Mouse (Mus musculus) cerebellum, adult 2 months (tissue): ENCODE results near the gene Enpp3.
A peak's percentile ranks its signal among the peaks of the same experiment; 100 is the strongest.

ENCODE experiments used
- CTCF ChIP-seq: fragments of 200-500 bp; IDR thresholded peaks from 2 replicates; pipeline ENCODE4 v1.5.1; 2011; ENCODE audit warnings: low read depth, mild to moderate bottlenecking, control low read depth, low read length, moderate library complexity, borderline replicate concordance; ENCODE audit not compliant: insufficient read depth
- POLR2A ChIP-seq: fragments of 200-500 bp; IDR thresholded peaks from 2 replicates; pipeline ENCODE4 v1.6.1; 2011; ENCODE audit warnings: low read length, control low read depth, borderline replicate concordance; ENCODE audit not compliant: insufficient read depth

DNA sequence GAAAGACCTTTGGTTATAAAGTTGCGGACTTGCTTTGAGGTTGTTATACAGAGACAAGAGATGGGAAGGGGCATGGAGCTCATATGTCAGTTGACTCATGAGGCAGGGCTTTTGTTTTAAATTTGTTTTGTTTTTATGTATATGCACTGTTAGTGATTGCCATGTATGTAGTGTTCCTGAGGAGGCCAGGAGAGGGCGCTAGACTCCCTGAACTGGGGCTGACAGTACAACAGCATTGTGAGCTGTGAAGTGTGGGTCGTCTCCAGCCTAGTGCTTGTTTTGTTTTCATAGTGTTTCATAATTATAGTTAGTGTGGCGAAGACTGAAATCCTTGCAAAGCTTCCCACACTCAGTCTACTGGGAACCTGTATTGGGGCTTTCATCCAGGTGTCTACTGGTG is 31.0 kb upstream of the Enpp3 start:
- TF ChIP-seq CTCF (peak; percentile 32; the same call in 1 of the 2 replicates), POLR2A (no peak)
